Mouse (Mus musculus) hindbrain, embryonic 14.5 days (tissue): ENCODE data around the gene Ankrd44. TPM values are rescaled to one million over a fixed set of nuclear protein-coding genes. Genes with fewer than 3 reads are reported as not detected.

ENCODE experiments used
- ATAC-seq: fragments of 200-750 bp; cut with Nextera tagmentation; 2 replicates; pipeline ENCODE4 v1.8.0; 2017; ENCODE audit warnings: moderate number of reproducible peaks, mild to moderate bottlenecking, moderate TSS enrichment, moderate library complexity; ENCODE audit not compliant: low FRiP score
- DNase-seq: peaks from one replicate; pipeline ENCODE4 v3.0.0-alpha.2; 2015; ENCODE audit warnings: low spot score
- H3K27ac ChIP-seq: fragments of 300-500 bp; sonication (generic); 2 replicates; pipeline ENCODE4 v1.5.1; 2014; ENCODE audit warnings: mild to moderate bottlenecking, moderate library complexity
- H3K27me3 ChIP-seq: fragments of 300-500 bp; sonication (generic); 2 replicates; pipeline ENCODE4 v1.6.1; 2014; ENCODE audit warnings: mild to moderate bottlenecking, low read length, mixed read lengths; ENCODE audit not compliant: control insufficient read depth, insufficient read depth
- H3K36me3 ChIP-seq: fragments of 300-500 bp; sonication (generic); replicated peaks from 2 replicates; pipeline ENCODE4 v1.6.1; 2014; ENCODE audit not compliant: control insufficient read depth, insufficient read depth
- H3K4me1 ChIP-seq: fragments of 300-500 bp; sonication (generic); replicated peaks from 2 replicates; pipeline ENCODE4 v1.6.1; 2014; ENCODE audit warnings: antibody characterized with exemption, low read length, mixed read lengths; ENCODE audit not compliant: control insufficient read depth, insufficient read depth
- H3K4me2 ChIP-seq: fragments of 300-500 bp; sonication (generic); replicated peaks from 2 replicates; pipeline ENCODE4 v1.6.1; 2014; ENCODE audit warnings: mild to moderate bottlenecking, moderate library complexity
- H3K4me3 ChIP-seq: fragments of 300-500 bp; sonication (generic); replicated peaks from 2 replicates; pipeline ENCODE4 v1.5.1; 2014; ENCODE audit warnings: mild to moderate bottlenecking, low read length
- H3K9ac ChIP-seq: fragments of 300-500 bp; sonication (generic); 2 replicates; pipeline ENCODE4 v1.6.1; 2014
- H3K9me3 ChIP-seq: fragments of 300-500 bp; sonication (generic); 2 replicates; pipeline ENCODE4 v1.6.1; 2016; ENCODE audit warnings: low read length; ENCODE audit not compliant: control insufficient read depth
- WGBS: fragments of 180-500 bp; shearing (Covaris S2); extraction: QIAGEN DNeasy Blood & Tissue Kit; methylation state at CpG from one replicate; pipeline ENCODE4 v1.1.7; 2014; 5-methylcytosine and 5-hydroxymethylcytosine counted together
- polyA plus RNA-seq: library from polyadenylated mRNA; unstranded; fragments of >200 nt; fragmentation: Nextera tagmentation; extraction: Ambion mirVana; gene quantifications from 2 replicates; pipeline ENCODE4 v1.2.1, GENCODE M21; 2014

Ankrd44 gene
- polyA plus RNA-seq, 1 experiment from 2014 or later, result 30.0 TPM

DNA sequence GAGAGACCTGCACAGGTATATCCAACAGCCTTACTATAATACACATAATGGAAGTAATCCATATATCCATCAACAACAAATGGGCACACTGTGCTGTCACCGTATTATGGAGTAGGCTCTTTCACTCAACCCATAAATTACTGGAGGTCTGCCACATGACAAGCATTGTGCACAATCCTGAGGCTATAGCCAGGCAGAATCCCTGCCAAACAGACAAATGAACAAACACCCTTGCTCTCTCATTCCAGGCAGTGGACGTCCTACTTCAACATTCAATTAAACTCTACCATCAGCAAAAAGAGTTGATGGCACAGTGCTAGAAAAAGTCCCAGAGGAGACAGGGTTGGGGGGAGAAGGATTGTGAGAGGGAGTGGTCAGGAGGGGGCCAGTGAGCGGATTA lies 124.9 kb downstream of the Ankrd44 start:
- no peak for DNase-seq
- no peaks in the 10 kb centered on the region for H3K36me3 ChIP-seq
- no peaks in the 10 kb centered on the region for H3K9me3 ChIP-seq
- no peak for ATAC-seq
- WGBS, result 78% methylated on average over 3 of the region's 3 CpGs
- no peak overlapping the region for H3K4me2 ChIP-seq
- H3K27me3 ChIP-seq, result no peaks in the 10 kb centered on the region
- H3K4me1 ChIP-seq, result no peaks in the 10 kb centered on the region
- H3K27ac ChIP-seq, result no peak overlapping the region
- no peak overlapping the region for H3K4me3 ChIP-seq
- no peak overlapping the region for H3K9ac ChIP-seq

DNA sequence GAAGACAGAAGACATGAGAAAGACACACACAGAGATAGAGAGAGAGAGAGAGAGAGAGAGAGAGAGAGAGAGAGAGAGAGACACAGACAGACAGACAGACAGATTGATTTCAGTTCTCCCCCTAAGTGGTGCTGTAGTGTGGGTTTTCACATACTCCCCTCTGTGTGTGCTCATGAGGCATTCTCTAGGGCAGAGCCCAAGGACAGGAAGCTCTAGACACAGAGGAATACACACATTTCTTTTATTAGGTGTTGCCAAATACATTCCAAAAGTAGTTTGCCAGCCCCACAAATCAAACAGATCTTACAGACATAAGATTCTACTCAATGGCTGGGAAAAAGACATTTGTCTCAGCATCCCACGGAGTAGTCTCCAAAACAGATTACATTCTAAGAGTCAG lies 126.8 kb downstream of the Ankrd44 start:
- no peak overlapping the region for H3K9ac ChIP-seq
- ATAC-seq, result no peak
- no peak overlapping the region for H3K4me2 ChIP-seq
- H3K27me3 ChIP-seq, result no peaks in the 10 kb centered on the region
- DNase-seq, result no peak
- H3K9me3 ChIP-seq, result no peaks in the 10 kb centered on the region
- H3K4me3 ChIP-seq, result no peak overlapping the region
- 84% methylated on average over 1 of the region's 1 CpGs for WGBS
- H3K27ac ChIP-seq, result no peak overlapping the region
- no peaks in the 10 kb centered on the region for H3K36me3 ChIP-seq
- no peaks in the 10 kb centered on the region for H3K4me1 ChIP-seq

DNA sequence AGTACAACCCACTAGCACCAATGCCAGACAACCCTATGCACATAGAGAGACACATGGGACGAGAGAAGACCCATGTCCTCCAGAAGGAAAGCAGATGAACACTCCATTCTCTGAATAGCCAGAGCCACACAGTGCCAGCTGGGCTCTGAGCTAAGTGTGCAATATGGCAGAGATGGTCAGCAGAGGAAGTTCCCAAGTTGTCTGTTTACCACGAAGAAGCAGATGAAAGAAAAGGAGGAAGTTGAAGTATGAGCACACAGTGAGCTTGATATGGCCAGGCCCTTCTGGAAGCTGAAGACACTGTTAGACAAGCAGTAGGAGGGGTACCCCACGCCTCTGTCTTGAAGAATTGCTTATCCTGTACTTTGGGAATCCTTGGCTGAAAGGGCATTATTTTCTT lies 127.8 kb downstream of the Ankrd44 start:
- no peaks in the 10 kb centered on the region for H3K36me3 ChIP-seq
- 78% methylated on average over 3 of the region's 3 CpGs for WGBS
- ATAC-seq, result no peak

DNA sequence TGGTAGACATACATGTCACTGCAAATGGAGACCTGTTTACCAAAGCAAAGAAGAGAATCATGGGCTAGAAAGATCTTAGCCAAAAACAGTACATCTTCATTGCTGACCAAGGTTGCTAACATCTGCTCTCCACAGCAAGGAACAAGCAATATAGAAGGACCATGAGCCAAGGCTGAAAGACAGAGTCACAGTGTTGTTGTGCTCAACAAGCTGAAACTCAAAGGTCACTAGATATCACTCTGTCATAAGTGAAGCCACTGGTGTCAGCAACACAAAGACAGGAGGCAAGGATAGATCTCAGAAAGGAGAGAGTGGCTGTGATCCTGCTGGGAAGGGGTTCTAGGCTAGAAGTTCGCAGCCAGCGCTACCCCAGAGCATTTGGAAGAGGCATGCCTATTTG lies 131.5 kb downstream of the Ankrd44 start:
- Histone ChIP-seq H3K36me3 (no peaks in the 10 kb centered on the region), H3K4me1 (no peaks in the 10 kb centered on the region), H3K4me2 (no peak overlapping the region), H3K27me3 (no peaks in the 10 kb centered on the region), H3K9ac (no peak overlapping the region), H3K4me3 (no peak overlapping the region), H3K9me3 (no peaks in the 10 kb centered on the region), H3K27ac (no peak overlapping the region)
- no peak for ATAC-seq
- WGBS, result 100% methylated on average over 2 of the region's 2 CpGs
- no peak for DNase-seq

More for the DNA sequence above, 127.8 kb downstream of the Ankrd44 start:
- Histone ChIP-seq H3K27ac (no peak overlapping the region), H3K4me2 (no peak overlapping the region), H3K27me3 (no peaks in the 10 kb centered on the region), H3K9me3 (no peaks in the 10 kb centered on the region), H3K4me1 (no peaks in the 10 kb centered on the region), H3K9ac (no peak overlapping the region), H3K4me3 (no peak overlapping the region)
- no peak for DNase-seq

DNA sequence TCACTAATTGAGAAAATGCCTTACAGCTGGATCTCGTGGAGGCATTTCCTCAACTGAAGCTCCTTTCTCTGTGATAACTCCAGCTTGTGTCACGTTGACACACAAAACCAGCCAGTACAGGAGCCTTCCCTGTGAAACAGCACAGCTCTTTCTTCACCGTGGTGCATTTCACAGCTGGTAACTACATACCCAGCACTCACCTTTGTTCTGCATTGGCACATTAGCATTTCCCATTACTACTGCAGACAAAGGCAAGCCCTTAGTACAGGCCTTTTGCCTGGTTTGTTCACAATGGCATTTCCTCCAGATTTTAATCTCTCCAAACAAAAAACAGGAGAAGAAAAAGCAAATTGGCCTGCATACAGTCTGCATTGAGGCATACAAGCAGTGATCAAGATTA lies 134.8 kb downstream of the Ankrd44 start:
- DNase-seq (no peak), ATAC-seq (no peak)
- Histone ChIP-seq H3K9me3 (no peaks in the 10 kb centered on the region), H3K4me3 (no peak overlapping the region), H3K27me3 (no peaks in the 10 kb centered on the region), H3K4me2 (no peak overlapping the region), H3K9ac (no peak overlapping the region), H3K4me1 (peaks cover 9% of the 10 kb centered on the region), H3K27ac (no peak overlapping the region), H3K36me3 (no peaks in the 10 kb centered on the region)
- 22% methylated on average over 3 of the region's 3 CpGs for WGBS

DNA sequence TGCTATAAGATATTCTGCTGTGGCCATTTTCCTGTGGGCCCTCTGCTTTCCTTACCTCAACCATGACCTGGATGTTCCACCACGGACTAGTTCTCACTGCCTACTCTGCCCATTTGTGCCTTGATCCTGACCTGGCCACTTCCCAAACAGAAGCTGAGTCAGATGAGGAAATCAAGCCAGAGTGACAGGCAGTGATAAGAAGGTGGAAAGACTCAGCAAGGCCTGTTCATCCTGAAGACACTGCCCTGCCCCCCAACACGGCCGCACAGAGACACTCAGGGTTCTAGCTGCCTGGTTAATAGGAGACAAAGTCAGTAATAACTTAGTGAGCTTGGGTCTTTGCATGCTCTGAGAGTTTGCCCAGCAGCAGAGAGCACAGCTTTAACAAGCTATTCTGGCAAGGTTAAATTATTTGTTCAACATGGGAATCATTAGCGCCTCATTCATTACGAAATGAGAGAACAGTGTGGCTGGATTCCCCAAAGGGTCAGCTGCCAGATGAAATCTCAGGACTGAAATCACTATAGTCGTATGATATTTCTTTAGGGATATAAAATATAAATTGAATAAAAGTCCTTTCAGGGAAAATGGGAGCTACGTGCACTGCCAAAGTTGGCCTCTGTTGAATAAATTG lies 136.7 kb downstream of the Ankrd44 start:
- Histone ChIP-seq H3K9me3 (no peaks in the 10 kb centered on the region), H3K4me2 (no peak overlapping the region), H3K4me3 (no peak overlapping the region), H3K4me1 (peaks cover 9% of the 10 kb centered on the region), H3K27ac (peak overlapping the region; percentile 50; the same call in 1 of the 2 replicates), H3K27me3 (no peaks in the 10 kb centered on the region), H3K36me3 (no peaks in the 10 kb centered on the region), H3K9ac (no peak overlapping the region)
- DNase-seq, result no peak
- 67% methylated on average over 7 of the region's 7 CpGs for WGBS
- peak; percentile 33; the same call in 1 of the 2 replicates for ATAC-seq

DNA sequence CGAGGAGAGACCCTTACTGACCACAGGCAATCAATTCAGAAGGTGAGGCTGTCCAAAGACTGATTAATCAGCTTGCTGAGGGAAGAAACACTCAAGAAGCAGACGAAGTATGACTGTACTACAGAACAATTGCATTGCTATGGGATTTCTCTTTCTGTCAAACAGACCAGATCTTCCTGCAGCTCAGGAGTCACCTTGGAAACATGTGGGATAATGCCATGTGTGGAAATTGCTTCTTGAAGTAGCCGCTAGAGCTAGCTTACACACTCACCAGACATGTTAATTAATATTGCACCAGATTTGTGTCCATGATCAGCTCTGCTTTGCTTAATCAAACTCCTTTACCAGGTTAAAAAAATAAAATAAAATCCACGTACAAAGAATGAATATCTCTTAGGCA lies 137.8 kb downstream of the Ankrd44 start:
- Histone ChIP-seq H3K4me1 (peaks cover 9% of the 10 kb centered on the region), H3K27ac (peak overlapping the region; percentile 50), H3K27me3 (no peaks in the 10 kb centered on the region), H3K4me3 (no peak overlapping the region), H3K9me3 (no peaks in the 10 kb centered on the region), H3K9ac (0 out of 2 replicates have a peak overlapping the region, but pooled peaks have one; percentile 40), H3K4me2 (no peak overlapping the region), H3K36me3 (no peaks in the 10 kb centered on the region)
- ATAC-seq (no peak), DNase-seq (no peak)
- WGBS, result 49% methylated on average over 4 of the region's 4 CpGs

DNA sequence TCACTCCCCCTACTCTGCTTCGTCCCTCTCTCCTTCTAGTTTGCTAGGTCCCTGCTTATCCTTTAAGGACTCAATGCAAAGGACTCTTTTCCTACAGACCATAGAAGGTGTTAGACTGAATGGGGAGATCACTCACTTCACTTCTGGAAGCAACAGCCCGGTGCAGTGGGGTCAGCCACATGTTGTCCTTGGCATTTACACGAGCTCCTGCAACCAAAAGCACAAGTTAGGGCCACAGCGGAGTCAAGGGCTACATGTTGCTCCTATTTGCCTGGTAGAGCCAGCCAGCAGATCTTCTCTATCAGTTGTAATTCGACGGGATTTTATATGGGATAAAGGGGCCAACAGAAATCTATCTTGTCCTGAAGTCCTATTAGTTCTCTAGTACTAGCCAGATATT lies 148.0 kb downstream of the Ankrd44 start:
- WGBS, result 94% methylated on average over 6 of the region's 6 CpGs
- H3K27me3 ChIP-seq, result no peaks in the 10 kb centered on the region

DNA sequence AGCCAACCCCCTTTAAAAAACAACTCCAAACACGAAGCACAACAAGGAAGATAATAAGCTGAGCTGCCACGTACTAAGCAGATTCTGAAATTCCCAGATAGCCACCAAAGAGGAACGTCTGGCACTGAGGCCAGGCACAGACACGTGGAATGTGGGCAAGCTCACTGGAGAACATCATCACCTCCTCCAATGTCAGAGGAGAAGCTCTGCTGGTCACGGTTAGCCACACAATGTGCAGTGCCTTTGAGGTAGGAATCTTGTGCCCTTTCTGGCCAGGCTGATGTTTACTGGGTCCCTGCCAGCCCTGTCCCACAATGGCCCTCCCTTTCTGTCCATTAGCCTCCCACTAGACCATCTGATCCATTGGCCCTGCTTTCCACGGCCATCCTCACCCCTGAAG lies 149.1 kb downstream of the Ankrd44 start:
- DNase-seq (no peak), ATAC-seq (no peak)
- no peak overlapping the region for H3K9ac ChIP-seq
- 88% methylated on average over 6 of the region's 6 CpGs for WGBS
- H3K4me2 ChIP-seq, result no peak overlapping the region
- H3K27me3 ChIP-seq, result no peaks in the 10 kb centered on the region
- no peak overlapping the region for H3K4me3 ChIP-seq
- no peaks in the 10 kb centered on the region for H3K36me3 ChIP-seq
- H3K27ac ChIP-seq, result no peak overlapping the region
- H3K9me3 ChIP-seq, result no peaks in the 10 kb centered on the region
- no peaks in the 10 kb centered on the region for H3K4me1 ChIP-seq

More for the DNA sequence above, 148.0 kb downstream of the Ankrd44 start:
- ATAC-seq (no peak), DNase-seq (no peak)
- Histone ChIP-seq H3K27ac (no peak overlapping the region), H3K4me3 (no peak overlapping the region), H3K9me3 (no peaks in the 10 kb centered on the region), H3K4me2 (no peak overlapping the region), H3K4me1 (no peaks in the 10 kb centered on the region), H3K36me3 (no peaks in the 10 kb centered on the region), H3K9ac (no peak overlapping the region)

DNA sequence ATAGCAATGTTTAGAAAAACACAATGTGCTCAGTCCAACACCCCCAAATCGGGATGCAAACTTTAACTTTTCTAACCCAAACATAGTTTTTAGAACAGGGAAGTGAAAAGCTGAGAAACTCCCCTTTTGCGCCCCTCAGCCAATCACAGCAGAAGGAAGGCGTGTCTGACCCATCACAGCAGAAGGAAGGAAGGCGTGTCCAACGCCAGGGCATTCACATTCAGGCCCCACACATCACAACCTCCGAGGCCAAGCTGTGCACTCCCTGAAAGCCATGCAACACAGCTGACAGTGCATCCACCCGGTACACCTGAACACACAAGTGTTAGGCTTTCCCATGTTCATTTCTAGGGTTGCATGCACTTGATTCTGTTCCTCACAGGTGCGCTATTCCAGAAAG lies 150.1 kb downstream of the Ankrd44 start:
- no peak overlapping the region for H3K27ac ChIP-seq
- 57% methylated on average over 8 of the region's 8 CpGs for WGBS
- DNase-seq, result no peak
- H3K9me3 ChIP-seq, result peaks cover 4% of the 10 kb centered on the region; the same call in 1 of the 2 replicates
- H3K9ac ChIP-seq, result no peak overlapping the region
- ATAC-seq, result no peak
- H3K4me3 ChIP-seq, result no peak overlapping the region
- H3K4me1 ChIP-seq, result no peaks in the 10 kb centered on the region
- H3K4me2 ChIP-seq, result no peak overlapping the region
- H3K27me3 ChIP-seq, result no peaks in the 10 kb centered on the region
- no peaks in the 10 kb centered on the region for H3K36me3 ChIP-seq
